Mouse (Mus musculus) MEL (cell line): Measurements from ENCODE around the gene Notum. TPM values are rescaled to one million over a fixed set of nuclear protein-coding genes. Genes with fewer than 3 reads are reported as not detected.

ENCODE experiments used
- DNase-seq: peaks from one replicate; pipeline ENCODE4 v3.0.0; 2011; ENCODE audit warnings: low read depth, low spot score
- H3K27ac ChIP-seq: 2 replicates; pipeline ENCODE4 v1.5.1; 2012; ENCODE audit warnings: low read depth, mild to moderate bottlenecking, control low read depth, low read length, moderate library complexity; ENCODE audit not compliant: control insufficient read depth
- H3K27me3 ChIP-seq, 2 experiments: fragments of 150-350 bp in 1 of 2; sonication (generic) in 1 of 2; 2 replicates each; pipeline ENCODE4 v1.6.1; 2012; ENCODE audit warnings: low read length in 2 of 2, mild to moderate bottlenecking in 2 of 2, improper control_type of control experiment in 1 of 2, moderate library complexity in 1 of 2; ENCODE audit not compliant: insufficient read depth in 2 of 2, control insufficient read depth in 1 of 2
- H3K36me3 ChIP-seq, 2 experiments: 2 replicates each; pipeline ENCODE4 v1.6.1; 2012 to 2014; ENCODE audit warnings: low read length in 2 of 2, improper control_type of control experiment in 1 of 2, inconsistent platforms in 1 of 2, mild to moderate bottlenecking in 1 of 2; ENCODE audit not compliant: insufficient read depth in 2 of 2, control insufficient read depth in 1 of 2
- H3K4me1 ChIP-seq, 2 experiments: fragments of 150-350 bp in 1 of 2; sonication (generic) in 1 of 2; 2 replicates each; pipeline ENCODE4 v1.6.1; 2012; ENCODE audit warnings: low read length in 2 of 2, improper control_type of control experiment in 1 of 2, mild to moderate bottlenecking in 1 of 2; ENCODE audit not compliant: insufficient read depth in 2 of 2, control insufficient read depth in 1 of 2
- H3K4me3 ChIP-seq, 2 experiments: fragments of 150-350 bp in 1 of 2; sonication (generic) in 1 of 2; 2 replicates each; pipeline ENCODE4 v1.5.1; 2012; ENCODE audit warnings: low read depth in 2 of 2, low read length in 2 of 2, mild to moderate bottlenecking in 2 of 2, moderate library complexity in 2 of 2, control low read depth in 1 of 2, improper control_type of control experiment in 1 of 2; ENCODE audit not compliant: control insufficient read depth in 1 of 2, insufficient read depth in 1 of 2
- H3K79me2 ChIP-seq: 2 replicates; pipeline ENCODE4 v1.6.1; 2012; ENCODE audit warnings: mild to moderate bottlenecking, low read length, moderate library complexity; ENCODE audit not compliant: control insufficient read depth, poor library complexity, insufficient read depth
- H3K9ac ChIP-seq: 2 replicates; pipeline ENCODE4 v1.6.1; 2012; ENCODE audit warnings: low read depth, mild to moderate bottlenecking, control low read depth, low read length, moderate library complexity; ENCODE audit not compliant: control insufficient read depth, poor library complexity, severe bottlenecking
- H3K9me3 ChIP-seq: fragments of 150-350 bp; sonication (generic); replicated peaks from 2 replicates; pipeline ENCODE4 v1.6.1; 2012; ENCODE audit warnings: mild to moderate bottlenecking, low read length, improper control_type of control experiment, moderate library complexity; ENCODE audit not compliant: insufficient read depth
- BHLHE40 ChIP-seq: IDR thresholded peaks from 2 replicates; pipeline ENCODE4 v1.6.1; 2012; ENCODE audit warnings: low read depth, mild to moderate bottlenecking, inconsistent platforms, low read length, improper control_type of control experiment, borderline replicate concordance
- CHD1 ChIP-seq: IDR thresholded peaks from 2 replicates; pipeline ENCODE4 v1.6.1; 2012; ENCODE audit warnings: low read depth, mild to moderate bottlenecking, inconsistent platforms, low read length, improper control_type of control experiment
- CTCF ChIP-seq, 3 experiments: IDR thresholded peaks in 2 of 3; conservative IDR thresholded peaks in 1 of 3; 2 replicates each; pipeline ENCODE4 v1.5.1; 2011 to 2012; ENCODE audit warnings: low read length in 3 of 3, low read depth in 2 of 3, mild to moderate bottlenecking in 2 of 3, improper control_type of control experiment in 1 of 3, inconsistent platforms in 1 of 3, mixed read lengths in 1 of 3, moderate library complexity in 1 of 3; ENCODE audit not compliant: control insufficient read depth in 1 of 3, insufficient read depth in 1 of 3, poor library complexity in 1 of 3, severe bottlenecking in 1 of 3
- E2F4 ChIP-seq: IDR thresholded peaks from 2 replicates; pipeline ENCODE4 v1.6.1; 2011; ENCODE audit warnings: low read depth, low read length, improper control_type of control experiment, borderline replicate concordance
- ELF1 ChIP-seq: IDR thresholded peaks from 2 replicates; pipeline ENCODE4 v1.6.1; 2014; ENCODE audit warnings: low read depth, mild to moderate bottlenecking, inconsistent platforms, low read length, improper control_type of control experiment, moderate library complexity
- EP300 ChIP-seq, 2 experiments: IDR thresholded peaks; 2 replicates each; pipeline ENCODE4 v1.6.1; 2011; ENCODE audit warnings: improper control_type of control experiment in 2 of 2, low read length in 2 of 2, low read depth in 1 of 2, mild to moderate bottlenecking in 1 of 2
- ETS1 ChIP-seq: IDR thresholded peaks from 2 replicates; pipeline ENCODE4 v1.6.1; 2012; ENCODE audit warnings: low read depth, mild to moderate bottlenecking, inconsistent platforms, low read length, improper control_type of control experiment, moderate library complexity
- GABPA ChIP-seq: IDR thresholded peaks from 2 replicates; pipeline ENCODE4 v1.6.1; 2012; ENCODE audit warnings: low read depth, mild to moderate bottlenecking, inconsistent platforms, low read length, improper control_type of control experiment, moderate library complexity
- GATA1 ChIP-seq: IDR thresholded peaks from 2 replicates; pipeline ENCODE4 v1.6.1; 2011; ENCODE audit warnings: low read depth, low read length, improper control_type of control experiment
- HCFC1 ChIP-seq: IDR thresholded peaks from 2 replicates; pipeline ENCODE4 v1.6.1; 2012; ENCODE audit warnings: low read depth, mild to moderate bottlenecking, inconsistent platforms, low read length, improper control_type of control experiment, moderate library complexity
- JUND ChIP-seq: IDR thresholded peaks from 2 replicates; pipeline ENCODE4 v1.6.1; 2011; ENCODE audit warnings: low read depth, mild to moderate bottlenecking, improper control_type of control experiment, low read length
- KAT2A ChIP-seq: conservative IDR thresholded peaks from 2 replicates; pipeline ENCODE4 v1.6.1; 2012; ENCODE audit warnings: low read depth, low read length, improper control_type of control experiment, inconsistent platforms
- MAFK ChIP-seq: IDR thresholded peaks from 2 replicates; pipeline ENCODE4 v1.6.1; 2011; ENCODE audit warnings: low read depth, mild to moderate bottlenecking, low read length, improper control_type of control experiment, borderline replicate concordance
- MAX ChIP-seq: IDR thresholded peaks from 2 replicates; pipeline ENCODE4 v1.6.1; 2011; ENCODE audit warnings: low read length, improper control_type of control experiment
- MAZ ChIP-seq: IDR thresholded peaks from 2 replicates; pipeline ENCODE4 v1.6.1; 2012; ENCODE audit warnings: low read depth, mild to moderate bottlenecking, inconsistent platforms, low read length, improper control_type of control experiment
- MXI1 ChIP-seq: IDR thresholded peaks from 2 replicates; pipeline ENCODE4 v1.6.1; 2011; ENCODE audit warnings: mild to moderate bottlenecking, low read depth, low read length, improper control_type of control experiment
- MYB ChIP-seq: IDR thresholded peaks from 2 replicates; pipeline ENCODE4 v1.6.1; 2011; ENCODE audit warnings: mild to moderate bottlenecking, low read depth, low read length, improper control_type of control experiment
- MYC ChIP-seq: IDR thresholded peaks from 2 replicates; pipeline ENCODE4 v1.6.1; 2011; ENCODE audit warnings: low read depth, mild to moderate bottlenecking, low read length, improper control_type of control experiment, moderate library complexity
- NELFE ChIP-seq: IDR thresholded peaks from 2 replicates; pipeline ENCODE4 v1.6.1; 2011; ENCODE audit warnings: low read depth, low read length, improper control_type of control experiment
- NRF1 ChIP-seq: IDR thresholded peaks from 2 replicates; pipeline ENCODE4 v1.6.1; 2014; ENCODE audit warnings: low read depth, mild to moderate bottlenecking, inconsistent platforms, low read length, improper control_type of control experiment, moderate library complexity; ENCODE audit not compliant: poor library complexity, insufficient read depth, severe bottlenecking
- POLR2A ChIP-seq, 2 experiments: IDR thresholded peaks; 2 replicates each; pipeline ENCODE4 v1.6.1; 2011 to 2012; ENCODE audit warnings: low read length in 2 of 2, mild to moderate bottlenecking in 2 of 2, control low read depth in 1 of 2, improper control_type of control experiment in 1 of 2, low read depth in 1 of 2, moderate library complexity in 1 of 2; ENCODE audit not compliant: control insufficient read depth in 1 of 2, insufficient read depth in 1 of 2, poor library complexity in 1 of 2
- POLR2AphosphoS2 ChIP-seq: IDR thresholded peaks from 2 replicates; pipeline ENCODE4 v1.6.1; 2011; ENCODE audit warnings: low read length, improper control_type of control experiment
- POLR2AphosphoS5 ChIP-seq: IDR thresholded peaks from 2 replicates; pipeline ENCODE4 v1.6.1; 2012; ENCODE audit warnings: low read depth, borderline replicate concordance, mild to moderate bottlenecking, inconsistent platforms, low read length, moderate library complexity, mixed read lengths
- RAD21 ChIP-seq: IDR thresholded peaks from 2 replicates; pipeline ENCODE4 v1.6.1; 2011; ENCODE audit warnings: mild to moderate bottlenecking, low read depth, low read length, improper control_type of control experiment
- RCOR1 ChIP-seq: IDR thresholded peaks from 2 replicates; pipeline ENCODE4 v1.6.1; 2012; ENCODE audit warnings: low read depth, mild to moderate bottlenecking, inconsistent platforms, low read length, improper control_type of control experiment
- SIN3A ChIP-seq: IDR thresholded peaks from 2 replicates; pipeline ENCODE4 v1.6.1; 2012; ENCODE audit warnings: low read length, improper control_type of control experiment, inconsistent platforms
- TAL1 ChIP-seq: IDR thresholded peaks from 2 replicates; pipeline ENCODE4 v1.6.1; 2012; ENCODE audit warnings: mild to moderate bottlenecking, inconsistent platforms, low read length, moderate library complexity, mixed read lengths
- TBP ChIP-seq: IDR thresholded peaks from 2 replicates; pipeline ENCODE4 v1.8.0; 2011; ENCODE audit warnings: low read depth, low read length, improper control_type of control experiment
- UBTF ChIP-seq: IDR thresholded peaks from 2 replicates; pipeline ENCODE4 v1.6.1; 2012; ENCODE audit warnings: low read depth, mild to moderate bottlenecking, inconsistent platforms, low read length, improper control_type of control experiment, moderate library complexity, borderline replicate concordance; ENCODE audit not compliant: insufficient read depth
- USF1 ChIP-seq: IDR thresholded peaks from 2 replicates; pipeline ENCODE4 v1.6.1; 2014; ENCODE audit warnings: low read depth, mild to moderate bottlenecking, inconsistent platforms, low read length, improper control_type of control experiment, moderate library complexity
- USF2 ChIP-seq, 2 experiments: IDR thresholded peaks; 2 replicates each; pipeline ENCODE4 v1.6.1; 2011 to 2012; ENCODE audit warnings: improper control_type of control experiment in 2 of 2, low read length in 2 of 2, borderline replicate concordance in 1 of 2, inconsistent platforms in 1 of 2, low read depth in 1 of 2, mild to moderate bottlenecking in 1 of 2; ENCODE audit not compliant: insufficient read depth in 1 of 2
- ZC3H11A ChIP-seq: IDR thresholded peaks from 2 replicates; pipeline ENCODE4 v1.6.1; 2012; ENCODE audit warnings: low read depth, mild to moderate bottlenecking, inconsistent platforms, low read length, improper control_type of control experiment
- ZKSCAN1 ChIP-seq: IDR thresholded peaks from 2 replicates; pipeline ENCODE4 v1.6.1; 2012; ENCODE audit warnings: low read depth, mild to moderate bottlenecking, inconsistent platforms, low read length, improper control_type of control experiment, moderate library complexity
- ZMIZ1 ChIP-seq: IDR thresholded peaks from 2 replicates; pipeline ENCODE4 v1.6.1; 2012; ENCODE audit warnings: low read depth, mild to moderate bottlenecking, inconsistent platforms, low read length, improper control_type of control experiment, moderate library complexity
- ZNF384 ChIP-seq: IDR thresholded peaks from 2 replicates; pipeline ENCODE4 v1.6.1; 2012; ENCODE audit warnings: low read depth, mild to moderate bottlenecking, inconsistent platforms, low read length, improper control_type of control experiment
- polyA plus RNA-seq, 2 experiments: library from polyadenylated mRNA; stranded (reverse) in 1 of 2; unstranded in 1 of 2; fragments of >175 nt in 1 of 2; fragments of >200 nt in 1 of 2; gene quantifications; 2 replicates each; pipeline versions ENCODE4 v1.2.1 to v1.2.4; 2012; ENCODE audit warnings: low replicate concordance in 2 of 2, low read depth in 1 of 2; ENCODE audit not compliant: insufficient read length in 2 of 2, insufficient read depth in 1 of 2, missing spikeins in 1 of 2
- total RNA-seq: library from RNA; depleted of rRNA; stranded (reverse); fragments of 300-350 nt; gene quantifications from 2 replicates; pipeline ENCODE4 v1.2.3, GENCODE M21; 2012

Notum gene
- total and polyA plus RNA-seq, 3 experiments = not detected

DNA sequence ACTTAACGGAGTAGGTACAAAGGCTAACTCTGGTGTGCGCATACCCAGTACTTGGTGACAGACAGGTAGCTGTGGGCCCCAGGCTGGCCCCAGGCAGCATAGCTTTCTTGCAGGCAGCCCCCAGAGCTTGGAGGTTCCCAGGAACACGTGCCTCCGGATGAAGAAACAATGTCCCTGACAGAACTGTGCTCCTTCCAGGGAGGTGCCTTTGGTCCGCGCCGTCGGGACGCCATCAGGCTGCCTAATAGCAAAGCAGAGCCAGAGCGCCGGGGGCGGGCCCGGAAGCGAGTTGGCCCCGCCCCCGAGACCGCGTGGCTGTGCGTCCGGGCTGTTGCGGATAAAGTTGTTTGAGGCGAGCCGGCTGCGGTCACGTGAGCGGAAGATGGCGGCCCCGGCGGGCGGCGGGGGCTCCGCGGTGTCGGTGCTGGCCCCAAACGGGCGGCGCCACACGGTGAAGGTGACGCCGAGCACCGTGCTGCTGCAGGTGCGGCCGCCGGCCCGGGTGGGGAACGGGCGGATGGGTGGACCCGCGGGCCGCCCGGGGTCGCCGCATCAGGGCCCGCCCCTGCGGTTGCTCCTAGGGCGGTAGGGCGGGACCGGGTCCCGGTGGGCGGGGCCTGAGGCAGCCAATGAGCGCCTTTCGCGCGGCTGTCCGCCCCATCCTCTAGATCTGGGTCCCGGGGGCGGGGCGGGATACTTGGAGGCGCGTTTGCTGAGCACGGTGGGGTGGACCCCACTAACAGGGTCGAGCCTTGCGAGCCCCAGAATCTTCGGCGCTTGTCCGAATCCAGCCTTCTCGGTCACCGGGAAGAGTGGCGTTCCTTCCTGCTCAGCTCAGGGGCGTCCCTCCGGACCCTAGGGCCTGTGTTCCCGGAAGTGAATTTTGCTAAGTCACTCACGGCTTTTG is 12.0 kb upstream of the Notum start, which contains the start of gene Aspscr1:
TSS of gene Aspscr1 (plus strand) at position 287 of the 907 bp plus-strand sequence.
- peaks cover 0 to 11% of the 10 kb centered on the region in 2 experiments; a peak in 2 of 4 replicates for H3K4me1 ChIP-seq
- H3K9ac ChIP-seq = peak within 1 kb of the TSS; percentile 80
- peak; percentile 99 for DNase-seq
- TF ChIP-seq TBP (peak; percentile 78), TAL1 (no peak), ZNF384 (no peak), EP300 (IDR thresholded peaks at IDR 0.05; ENCODE audit: low read depth in 1 of 2, low read length in 2 of 2) (peak in 1 of 2 experiments; percentile 55; a peak in 2 of 4 replicates), GABPA (no peak; the same call in 1 of the 2 replicates), MYB (no peak), RCOR1 (no peak), MAFK (no peak), MYC (peak; percentile 95), ZKSCAN1 (no peak), NRF1 (0 out of 2 replicates have a peak, but pooled peaks have one; percentile 30), SIN3A (peak; percentile 76), NELFE (peak; percentile 89), USF1 (peak; percentile 99), GATA1 (no peak), RAD21 (no peak), ZMIZ1 (peak; percentile 86), ZC3H11A (no peak), MXI1 (peak; percentile 95), MAZ (peak; percentile 74), ELF1 (peak; percentile 95), E2F4 (peak; percentile 63; the same call in 1 of the 2 replicates), USF2 (IDR thresholded peaks at IDR 0.05; ENCODE audit: borderline replicate concordance in 1 of 2, insufficient read depth in 1 of 2, low read depth in 1 of 2, low read length in 2 of 2) (peak in 1 of 2 experiments; percentile 89; a peak in 2 of 4 replicates), POLR2AphosphoS2 (peak; percentile 78), BHLHE40 (peak; percentile 96), POLR2AphosphoS5 (no peak), CTCF (IDR thresholded peaks at IDR 0.05 in 2 of 3, conservative IDR thresholded peaks at IDR 0.05 in 1 of 3; ENCODE audit: control insufficient read depth in 1 of 3, insufficient read depth in 1 of 3, low read depth in 2 of 3, low read length in 3 of 3, poor library complexity in 1 of 3, severe bottlenecking in 1 of 3) (no peak), HCFC1 (peak; percentile 83), JUND (no peak), MAX (peak; percentile 96), KAT2A (no peak; the same call in 1 of the 2 replicates), UBTF (no peak), POLR2A (IDR thresholded peaks at IDR 0.05; ENCODE audit: control insufficient read depth in 1 of 2, insufficient read depth in 1 of 2, low read depth in 1 of 2, low read length in 2 of 2, poor library complexity in 1 of 2) (peak; percentile 85 to 94), ETS1 (peak; percentile 58; the same call in 1 of the 2 replicates), CHD1 (no peak)

More for the DNA sequence above, 12.0 kb upstream of the Notum start, which contains the start of gene Aspscr1:
- Histone ChIP-seq H3K27me3 (no peaks in the 10 kb centered on the region), H3K27ac (peak within 1 kb of the TSS; percentile 86), H3K79me2 (peaks cover 5% of the 10 kb centered on the region; the same call in 1 of the 2 replicates), H3K9me3 (no peaks in the 10 kb centered on the region), H3K4me3 (peak within 1 kb of the TSS; percentile 68 to 70), H3K36me3 (peaks cover 0 to 11% of the 10 kb centered on the region in 2 experiments; a peak in 2 of 4 replicates)
